Mouse (Mus musculus) stomach, postnatal 0 days (tissue): ENCODE data around the gene Trmt10c. TPM values are rescaled to one million over a fixed set of nuclear protein-coding genes. Genes with fewer than 3 reads are reported as not detected.

Experiments used
- ATAC-seq: fragments of 200-750 bp; cut with Nextera tagmentation; 2 replicates; pipeline ENCODE4 v1.8.0; 2017; ENCODE audit not compliant: low FRiP score, low TSS enrichment
- DNase-seq: peaks from one replicate; pipeline ENCODE4 v3.0.0-alpha.2; 2016; ENCODE audit warnings: low spot score
- H3K27ac ChIP-seq: fragments of 300-500 bp; sonication (generic); replicated peaks from 2 replicates; pipeline ENCODE4 v1.5.1; 2014; ENCODE audit warnings: mild to moderate bottlenecking, control low read depth
- H3K27me3 ChIP-seq: fragments of 300-500 bp; sonication (generic); 2 replicates; pipeline ENCODE4 v1.6.1; 2014; ENCODE audit warnings: low read length; ENCODE audit not compliant: control insufficient read depth, insufficient read depth
- H3K36me3 ChIP-seq: fragments of 300-500 bp; sonication (generic); 2 replicates; pipeline ENCODE4 v1.6.1; 2014; ENCODE audit warnings: low read length, mixed read lengths; ENCODE audit not compliant: control insufficient read depth, insufficient read depth
- H3K4me1 ChIP-seq: fragments of 300-500 bp; sonication (generic); replicated peaks from 2 replicates; pipeline ENCODE4 v1.6.1; 2014; ENCODE audit warnings: antibody characterized with exemption; ENCODE audit not compliant: control insufficient read depth, insufficient read depth
- H3K4me2 ChIP-seq: fragments of 300-500 bp; sonication (generic); replicated peaks from 2 replicates; pipeline ENCODE4 v1.6.1; 2014; ENCODE audit warnings: low read depth, mild to moderate bottlenecking, control low read depth, moderate library complexity
- H3K4me3 ChIP-seq: fragments of 300-500 bp; sonication (generic); 2 replicates; pipeline ENCODE4 v1.5.1; 2014; ENCODE audit warnings: low read depth, low read length, control low read depth
- H3K9ac ChIP-seq: fragments of 300-500 bp; sonication (generic); 2 replicates; pipeline ENCODE4 v1.6.1; 2014; ENCODE audit warnings: mild to moderate bottlenecking, low read length, control low read depth, mixed read lengths
- H3K9me3 ChIP-seq: fragments of 300-500 bp; sonication (generic); 2 replicates; pipeline ENCODE4 v1.6.1; 2016; ENCODE audit warnings: low read length; ENCODE audit not compliant: control insufficient read depth
- CTCF ChIP-seq: IDR thresholded peaks from 2 replicates; pipeline ENCODE4 v1.5.1; 2016; ENCODE audit warnings: antibody characterized with exemption, low read depth, mild to moderate bottlenecking, moderate library complexity
- EP300 ChIP-seq: optimal IDR thresholded peaks from 2 replicates; pipeline ENCODE3; 2016; ENCODE audit warnings: antibody characterized with exemption
- WGBS: fragments of 180-500 bp; shearing (Covaris S2); extraction: QIAGEN DNeasy Blood & Tissue Kit; methylation state at CpG from one replicate; pipeline ENCODE4 v1.1.7; 2014; 5-methylcytosine and 5-hydroxymethylcytosine counted together
- polyA plus RNA-seq: library from polyadenylated mRNA; unstranded; fragments of >200 nt; fragmentation: Nextera tagmentation; extraction: Ambion mirVana; gene quantifications from 2 replicates; pipeline ENCODE4 v1.2.1, GENCODE M21; 2015

Gene Trmt10c
- polyA plus RNA-seq, 1 experiment from 2014 or later, result 17.6 TPM

- Histone ChIP-seq H3K4me2 (no peak overlapping the region), H3K4me3 (no peak overlapping the region), H3K27ac (no peak overlapping the region), H3K36me3 (no peaks in the 10 kb centered on the region; the same call in 1 of the 2 replicates), H3K9me3 (no peaks in the 10 kb centered on the region), H3K27me3 (no peaks in the 10 kb centered on the region), H3K4me1 (no peaks in the 10 kb centered on the region), H3K9ac (no peak overlapping the region)
- DNase-seq (no peak), ATAC-seq (no peak)
- WGBS, result 94% methylated on average over 6 of the region's 6 CpGs
- TF ChIP-seq EP300 (no peak), CTCF (no peak)
Observed at GRCm38 (mm10) chr16:56034566-56034965, 3.1 kb downstream of the Trmt10c start.

GRCm38 (mm10) chr16:56029661-56030082 lies 7.9 kb downstream of the Trmt10c start, which contains the start of gene Pcnp:
Gene Pcnp, minus strand, starts transcription at chr16:56029739.
- ATAC-seq (peak; percentile 100), DNase-seq (peak; percentile 98)
- H3K9me3 ChIP-seq, result no peaks in the 10 kb centered on the region
- peaks cover 3% of the 10 kb centered on the region; the same call in 1 of the 2 replicates for H3K4me1 ChIP-seq
- peak within 1 kb of the TSS; percentile 98 for H3K9ac ChIP-seq
- WGBS, result under 1% methylated on average over 39 of the region's 39 CpGs
- H3K27me3 ChIP-seq, result no peaks in the 10 kb centered on the region
- peak within 1 kb of the TSS; percentile 97 for H3K27ac ChIP-seq
- peak within 1 kb of the TSS; percentile 59 for H3K4me2 ChIP-seq
- H3K36me3 ChIP-seq, result no peaks in the 10 kb centered on the region; the same call in 1 of the 2 replicates
- peak within 1 kb of the TSS; percentile 88 for H3K4me3 ChIP-seq
- TF ChIP-seq EP300, result no peak
- no peak for TF ChIP-seq CTCF

GRCm38 (mm10) chr16:56028722-56029551 lies 8.7 kb downstream of the Trmt10c start:
- Histone ChIP-seq H3K4me3 (peak overlapping the region; percentile 88), H3K9ac (peak overlapping the region; percentile 98), H3K27ac (peak overlapping the region; percentile 97), H3K4me1 (peaks cover 3% of the 10 kb centered on the region; the same call in 1 of the 2 replicates), H3K9me3 (no peaks in the 10 kb centered on the region), H3K4me2 (peak overlapping the region; percentile 56), H3K36me3 (no peaks in the 10 kb centered on the region), H3K27me3 (no peaks in the 10 kb centered on the region)
- under 1% methylated on average over 56 of the region's 62 CpGs for WGBS
- peak; percentile 88 for ATAC-seq
- peak; percentile 82 for DNase-seq
- TF ChIP-seq EP300 (no peak), CTCF (no peak)

- peaks cover 3% of the 10 kb centered on the region; the same call in 1 of the 2 replicates for H3K4me1 ChIP-seq
- H3K4me2 ChIP-seq, result peak overlapping the region; percentile 56
- 29% methylated on average over 12 of the region's 12 CpGs for WGBS
- no peaks in the 10 kb centered on the region for H3K36me3 ChIP-seq
- TF ChIP-seq CTCF (no peak), EP300 (no peak)
- H3K9ac ChIP-seq, result peak overlapping the region; percentile 98
- no peak overlapping the region for H3K27ac ChIP-seq
- no peaks in the 10 kb centered on the region for H3K9me3 ChIP-seq
- no peaks in the 10 kb centered on the region for H3K27me3 ChIP-seq
- ATAC-seq (no peak), DNase-seq (no peak)
- H3K4me3 ChIP-seq, result peak overlapping the region; percentile 88
Observed at GRCm38 (mm10) chr16:56027854-56028629, 9.6 kb downstream of the Trmt10c start.

- Histone ChIP-seq H3K4me1 (no peaks in the 10 kb centered on the region), H3K9me3 (no peaks in the 10 kb centered on the region), H3K4me2 (no peak overlapping the region), H3K36me3 (peaks cover 28% of the 10 kb centered on the region), H3K27me3 (no peaks in the 10 kb centered on the region), H3K27ac (no peak overlapping the region), H3K4me3 (no peak overlapping the region), H3K9ac (no peak overlapping the region)
- DNase-seq, result no peak
- no peak for TF ChIP-seq CTCF
- TF ChIP-seq EP300, result no peak
- no peak for ATAC-seq
- WGBS, result 96% methylated on average over 7 of the region's 7 CpGs
Observed at GRCm38 (mm10) chr16:56019660-56020059, 18.0 kb downstream of the Trmt10c start.
